Comparison of ENCODE assay signal across 8 mouse cellular contexts in the genomic region with DNA sequence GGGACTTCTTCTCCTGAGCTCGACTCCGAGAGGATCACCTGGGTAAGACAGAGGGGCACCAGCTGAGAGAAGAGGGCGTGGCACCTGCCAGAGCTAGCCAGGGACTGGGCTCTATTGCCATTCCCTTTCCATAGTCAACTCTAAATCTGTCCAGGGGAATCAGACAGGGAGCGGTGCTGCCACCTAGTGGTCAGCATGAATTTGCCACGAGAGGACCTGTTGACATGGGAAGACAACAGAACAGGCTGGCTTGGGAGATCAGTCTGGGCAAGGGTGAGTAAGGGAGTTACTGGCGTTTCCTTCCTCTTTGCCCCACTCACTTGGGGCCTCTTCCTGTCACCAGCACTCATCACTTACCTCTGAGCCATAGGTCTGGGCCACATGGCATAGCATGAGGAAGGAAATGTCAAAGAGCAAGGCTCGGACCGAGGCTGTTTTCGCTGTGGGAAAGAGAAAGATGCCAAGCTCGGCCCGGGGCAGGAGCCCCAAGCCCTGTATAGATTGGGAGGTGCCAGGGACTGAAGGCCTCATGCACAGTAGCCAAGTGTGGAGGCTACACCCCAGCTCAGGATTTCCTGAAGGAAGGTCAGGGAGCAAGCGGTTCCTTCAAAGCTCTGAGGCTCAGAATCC. TPM values are rescaled to one million over a fixed set of nuclear protein-coding genes. Genes with fewer than 3 reads are reported as not detected.
DNase-seq lines count a peak whose midpoint lies in the region; ATAC-seq and TF ChIP-seq lines count a peak whose summit lies in the region.

No protein-coding gene starts in this region.

- H3K9ac ChIP-seq in heart, embryonic 12.5 days = no peak overlapping the region
- H3K9ac ChIP-seq in liver, embryonic 15.5 days = no peak overlapping the region

- no peaks in the 10 kb centered on the region for H3K27me3 ChIP-seq in heart, embryonic 12.5 days (replicated peaks)
- no peaks in the 10 kb centered on the region for H3K27me3 ChIP-seq in liver, embryonic 15.5 days

- ATAC-seq in heart, embryonic 12.5 days (ENCODE audit: insufficient number of reproducible peaks, low FRiP score) = peak; percentile 43
- peak; percentile 50 for ATAC-seq in liver, embryonic 15.5 days (ENCODE audit: insufficient read depth)

- no peak for TF ChIP-seq POLR2A in bone marrow, adult 2 months (IDR thresholded peaks at IDR 0.05; ENCODE audit: borderline replicate concordance, control insufficient read depth, low read depth, low read length)
- no peak for TF ChIP-seq POLR2A in embryonic fibroblast, embryonic 13.5 days (IDR thresholded peaks at IDR 0.05; ENCODE audit: low read depth, low read length)
- TF ChIP-seq POLR2A in olfactory bulb, adult 2 months (IDR thresholded peaks at IDR 0.05; ENCODE audit: insufficient read depth, low read depth, low read length) = no peak

- peaks cover 81% of the 10 kb centered on the region for H3K36me3 ChIP-seq in heart, embryonic 12.5 days
- peaks cover 77% of the 10 kb centered on the region for H3K36me3 ChIP-seq in liver, embryonic 15.5 days (replicated peaks)

- 12% methylated on average over 12 of the region's 12 CpGs for WGBS in bone marrow, adult 2 months
- 41% methylated on average over 12 of the region's 12 CpGs for WGBS in heart, embryonic 12.5 days
- WGBS in liver, embryonic 15.5 days (ENCODE audit: insufficient replicate concordance) = 26% methylated on average over 12 of the region's 12 CpGs
- 48% methylated on average over 12 of the region's 12 CpGs for WGBS in olfactory bulb, adult 2 months

- peak; percentile 97 for TF ChIP-seq CTCF in bone marrow, adult 2 months (IDR thresholded peaks at IDR 0.05; ENCODE audit: control insufficient read depth, insufficient read depth, low read length)
- TF ChIP-seq CTCF in embryonic fibroblast, embryonic 13.5 days (IDR thresholded peaks at IDR 0.05; ENCODE audit: borderline replicate concordance, insufficient read depth, low read length) = peak; percentile 89
- peak; percentile 63 for TF ChIP-seq CTCF in olfactory bulb, adult 2 months (IDR thresholded peaks at IDR 0.05; ENCODE audit: insufficient read depth, low read depth, low read length)

- H3K27ac ChIP-seq in bone marrow, adult 2 months (ENCODE audit: control insufficient read depth, insufficient read depth, low read depth, low read length, poor library complexity) = peak overlapping the region; percentile 57
- H3K27ac ChIP-seq in embryonic fibroblast, embryonic 13.5 days (ENCODE audit: insufficient read depth, low read length) = peak overlapping the region; percentile 43; the same call in 1 of the 2 replicates
- H3K27ac ChIP-seq in heart, embryonic 12.5 days (ENCODE audit: poor library complexity, severe bottlenecking) = peak overlapping the region; percentile 54
- H3K27ac ChIP-seq in liver, embryonic 15.5 days (replicated peaks) = peak overlapping the region; percentile 60
- no peak overlapping the region for H3K27ac ChIP-seq in olfactory bulb, adult 2 months (ENCODE audit: insufficient read depth, low read depth, low read length)

- peak; percentile 60 to 68 for DNase-seq in CD8-positive naive resting alpha-beta T cell, adult 2 months (ENCODE audit: low read depth in 2 of 2, low spot score in 2 of 2)
- peak; percentile 89 for DNase-seq in kidney, postnatal 14 days
- peak; percentile 37 to 78 for DNase-seq in thymus, postnatal 10 days (ENCODE audit: low spot score in 2 of 2)

- H3K4me2 ChIP-seq in heart, embryonic 12.5 days = no peak overlapping the region
- H3K4me2 ChIP-seq in liver, embryonic 15.5 days = 0 out of 2 replicates have a peak overlapping the region, but pooled peaks have one; percentile 19

- H3K4me3 ChIP-seq in bone marrow, adult 2 months (replicated peaks; ENCODE audit: control insufficient read depth, low read depth, low read length) = no peak overlapping the region
- no peak overlapping the region for H3K4me3 ChIP-seq in embryonic fibroblast, embryonic 13.5 days (ENCODE audit: insufficient read depth, low read length)
- H3K4me3 ChIP-seq in heart, embryonic 12.5 days = no peak overlapping the region
- no peak overlapping the region for H3K4me3 ChIP-seq in liver, embryonic 15.5 days (replicated peaks)
- H3K4me3 ChIP-seq in olfactory bulb, adult 2 months (ENCODE audit: insufficient read depth, low read depth, low read length) = no peak overlapping the region

- H3K9me3 ChIP-seq in heart, embryonic 12.5 days (replicated peaks) = no peaks in the 10 kb centered on the region
- no peaks in the 10 kb centered on the region for H3K9me3 ChIP-seq in liver, embryonic 15.5 days (replicated peaks)

- peaks cover 4% of the 10 kb centered on the region; the same call in 1 of the 2 replicates for H3K4me1 ChIP-seq in bone marrow, adult 2 months (ENCODE audit: control insufficient read depth, insufficient read depth, low read length)
- H3K4me1 ChIP-seq in embryonic fibroblast, embryonic 13.5 days (ENCODE audit: control insufficient read depth, insufficient read depth, low read length) = peaks cover 8% of the 10 kb centered on the region
- H3K4me1 ChIP-seq in heart, embryonic 12.5 days (replicated peaks) = peaks cover 42% of the 10 kb centered on the region
- H3K4me1 ChIP-seq in liver, embryonic 15.5 days (replicated peaks) = peaks cover 42% of the 10 kb centered on the region
- peaks cover 15% of the 10 kb centered on the region for H3K4me1 ChIP-seq in olfactory bulb, adult 2 months (ENCODE audit: control insufficient read depth, insufficient read depth, low read length)

RNA-seq across cellular contexts. Expression of gene Csf3, which starts 9.5 kb away (rescaled TPM):
- not detected in 2 replicates for polyA plus RNA-seq in bone marrow, adult 2 months (2011; ENCODE audit: insufficient read depth, insufficient read length, low replicate concordance, missing spikeins)
- 0.35 TPM in 1 of 2 replicates, not detected in the other for polyA plus RNA-seq in embryonic fibroblast, embryonic 13.5 days (2011; ENCODE audit: insufficient read length, low read depth, missing spikeins)
- polyA plus RNA-seq in heart, embryonic 12.5 days (2016; fragmentation: Nextera tagmentation; extraction: Ambion mirVana) = not detected in 2 replicates
- not detected in 2 replicates for polyA plus RNA-seq in liver, embryonic 15.5 days (2015; fragmentation: Nextera tagmentation; extraction: Ambion mirVana)
- not detected in 2 replicates for polyA plus RNA-seq in olfactory bulb, adult 2 months (2012; ENCODE audit: insufficient read depth, insufficient read length, low replicate concordance, missing spikeins)

RNA-seq across cellular contexts. Expression of gene Med24, which starts 18.7 kb away (rescaled TPM):
- polyA plus RNA-seq in bone marrow, adult 2 months (2011; ENCODE audit: insufficient read depth, insufficient read length, low replicate concordance, missing spikeins) = 26.7 and 28.7 TPM in 2 replicates
- 50.1 and 58.1 TPM in 2 replicates for polyA plus RNA-seq in embryonic fibroblast, embryonic 13.5 days (2011; ENCODE audit: insufficient read length, low read depth, missing spikeins)
- polyA plus RNA-seq in heart, embryonic 12.5 days (2016; fragmentation: Nextera tagmentation; extraction: Ambion mirVana) = 45.9 and 48.1 TPM in 2 replicates
- 24.2 and 27.7 TPM in 2 replicates for polyA plus RNA-seq in liver, embryonic 15.5 days (2015; fragmentation: Nextera tagmentation; extraction: Ambion mirVana)
- not detected in 2 replicates for polyA plus RNA-seq in olfactory bulb, adult 2 months (2012; ENCODE audit: insufficient read depth, insufficient read length, low replicate concordance, missing spikeins)

RNA-seq across cellular contexts. Expression of gene Psmd3, which starts 28.2 kb away (rescaled TPM):
- 28.2 and 57.7 TPM in 2 replicates for polyA plus RNA-seq in bone marrow, adult 2 months (2011; ENCODE audit: insufficient read depth, insufficient read length, low replicate concordance, missing spikeins)
- polyA plus RNA-seq in embryonic fibroblast, embryonic 13.5 days (2011; ENCODE audit: insufficient read length, low read depth, missing spikeins) = 86.7 and 91.8 TPM in 2 replicates
- 184 and 190 TPM in 2 replicates for polyA plus RNA-seq in heart, embryonic 12.5 days (2016; fragmentation: Nextera tagmentation; extraction: Ambion mirVana)
- 102 and 109 TPM in 2 replicates for polyA plus RNA-seq in liver, embryonic 15.5 days (2015; fragmentation: Nextera tagmentation; extraction: Ambion mirVana)
- not detected in 2 replicates for polyA plus RNA-seq in olfactory bulb, adult 2 months (2012; ENCODE audit: insufficient read depth, insufficient read length, low replicate concordance, missing spikeins)

RNA-seq across cellular contexts. Expression of gene Thra, which starts 29.9 kb away (rescaled TPM):
- polyA plus RNA-seq in bone marrow, adult 2 months (2011; ENCODE audit: insufficient read depth, insufficient read length, low replicate concordance, missing spikeins) = 27.5 and 35.4 TPM in 2 replicates
- polyA plus RNA-seq in embryonic fibroblast, embryonic 13.5 days (2011; ENCODE audit: insufficient read length, low read depth, missing spikeins) = 66.0 and 83.9 TPM in 2 replicates
- 27.0 and 29.8 TPM in 2 replicates for polyA plus RNA-seq in heart, embryonic 12.5 days (2016; fragmentation: Nextera tagmentation; extraction: Ambion mirVana)
- 7.2 and 7.6 TPM in 2 replicates for polyA plus RNA-seq in liver, embryonic 15.5 days (2015; fragmentation: Nextera tagmentation; extraction: Ambion mirVana)
- polyA plus RNA-seq in olfactory bulb, adult 2 months (2012; ENCODE audit: insufficient read depth, insufficient read length, low replicate concordance, missing spikeins) = 251 and 495 TPM in 2 replicates

RNA-seq across cellular contexts. Expression of gene Gsdma, which starts 46.4 kb away (rescaled TPM):
- polyA plus RNA-seq in bone marrow, adult 2 months (2011; ENCODE audit: insufficient read depth, insufficient read length, low replicate concordance, missing spikeins) = 0.55 and 0.70 TPM in 2 replicates
- polyA plus RNA-seq in embryonic fibroblast, embryonic 13.5 days (2011; ENCODE audit: insufficient read length, low read depth, missing spikeins) = not detected in 2 replicates
- not detected in 2 replicates for polyA plus RNA-seq in heart, embryonic 12.5 days (2016; fragmentation: Nextera tagmentation; extraction: Ambion mirVana)
- polyA plus RNA-seq in liver, embryonic 15.5 days (2015; fragmentation: Nextera tagmentation; extraction: Ambion mirVana) = not detected in 2 replicates
- polyA plus RNA-seq in olfactory bulb, adult 2 months (2012; ENCODE audit: insufficient read depth, insufficient read length, low replicate concordance, missing spikeins) = not detected in 2 replicates

Comparison
In these comparisons a context has a peak if more than half of its experiments do, and no peak if none do; other contexts are left out.
1. RNA of gene Psmd3, which starts 28.2 kb away (polyA plus RNA-seq): 184 to 190 TPM in heart, embryonic 12.5 days, 102 to 109 TPM in liver, embryonic 15.5 days, 86.7 to 91.8 TPM in embryonic fibroblast, embryonic 13.5 days and 28.2 to 57.7 TPM in bone marrow, adult 2 months; not detected in olfactory bulb, adult 2 months; every median in the first group is over 10 times any median in the second.
2. Peak in every context shown above with its lines, with median percentiles within 50 percentile points of each other: DNase-seq and CTCF ChIP-seq.